Mouse (Mus musculus) MN1 (cell line): ENCODE data around the gene 4921536K21Rik.
"Not testable (repeated sequence)": the region's sequence is repeated elsewhere in the genome, so short reads cannot be mapped to it uniquely, and the experiment has no call there.

Source experiments
- DNase-seq: peaks from one replicate; pipeline ENCODE4 v3.0.0-alpha.2; 2016; ENCODE audit warnings: low spot score

4921536K21Rik gene

GRCm38 (mm10) chr11:3911440-3911839, 16.5 kb upstream of the 4921536K21Rik start:
- DNase-seq, result not testable (repeated sequence)

- peak; percentile 26 for DNase-seq
These were observed 15.8 kb upstream of the 4921536K21Rik start for GRCm38 (mm10) chr11:3910513-3911310.

GRCm38 (mm10) chr11:3909236-3909635, 14.3 kb upstream of the 4921536K21Rik start:
- DNase-seq, result no peak

GRCm38 (mm10) chr11:3905446-3905845, 10.5 kb upstream of the 4921536K21Rik start:
- peak; percentile 27 for DNase-seq

- DNase-seq, result no peak
These were observed 9.8 kb upstream of the 4921536K21Rik start for GRCm38 (mm10) chr11:3904673-3905072.

- peak; percentile 66 for DNase-seq
These were observed 8.1 kb upstream of the 4921536K21Rik start for GRCm38 (mm10) chr11:3903046-3903445.

- no peak for DNase-seq
These were observed 7.6 kb upstream of the 4921536K21Rik start for GRCm38 (mm10) chr11:3902516-3902915.

- DNase-seq, result no peak
These were observed 5.4 kb upstream of the 4921536K21Rik start for GRCm38 (mm10) chr11:3900296-3900695.

GRCm38 (mm10) chr11:3895933-3896332, 1.0 kb upstream of the 4921536K21Rik start:
- DNase-seq, result no peak

GRCm38 (mm10) chr11:3895458-3895857, 560 bp upstream of the 4921536K21Rik start:
- no peak for DNase-seq

- DNase-seq, result no peak
These were observed 928 bp downstream of the 4921536K21Rik start for GRCm38 (mm10) chr11:3893970-3894369.

- DNase-seq, result no peak
These were observed 7.6 kb downstream of the 4921536K21Rik start for GRCm38 (mm10) chr11:3887331-3887730.

GRCm38 (mm10) chr11:3883711-3884110, 11.2 kb downstream of the 4921536K21Rik start:
- DNase-seq, result no peak

GRCm38 (mm10) chr11:3879836-3880235, 15.1 kb downstream of the 4921536K21Rik start:
- peak; percentile 84 for DNase-seq

GRCm38 (mm10) chr11:3878660-3879059, 16.2 kb downstream of the 4921536K21Rik start:
- peak; percentile 60 for DNase-seq

GRCm38 (mm10) chr11:3876419-3876818, 18.5 kb downstream of the 4921536K21Rik start:
- DNase-seq, result no peak

- no peak for DNase-seq
These were observed 30.6 kb downstream of the 4921536K21Rik start for GRCm38 (mm10) chr11:3864343-3864742.

GRCm38 (mm10) chr11:3863454-3864112, 31.3 kb downstream of the 4921536K21Rik start, which contains the start of gene Osbp2:
Gene Osbp2, minus strand, starts transcription at chr11:3863903.
- no peak for DNase-seq

GRCm38 (mm10) chr11:3862661-3863453, 32.0 kb downstream of the 4921536K21Rik start:
- DNase-seq, result no peak

GRCm38 (mm10) chr11:3860361-3860760, 34.5 kb downstream of the 4921536K21Rik start:
- no peak for DNase-seq

GRCm38 (mm10) chr11:3859778-3860177, 35.1 kb downstream of the 4921536K21Rik start:
- DNase-seq, result no peak

- no peak for DNase-seq
These were observed 37.0 kb downstream of the 4921536K21Rik start for GRCm38 (mm10) chr11:3857902-3858301.
